26 mouse cellular contexts compared by ENCODE assay signal in the genomic region with DNA sequence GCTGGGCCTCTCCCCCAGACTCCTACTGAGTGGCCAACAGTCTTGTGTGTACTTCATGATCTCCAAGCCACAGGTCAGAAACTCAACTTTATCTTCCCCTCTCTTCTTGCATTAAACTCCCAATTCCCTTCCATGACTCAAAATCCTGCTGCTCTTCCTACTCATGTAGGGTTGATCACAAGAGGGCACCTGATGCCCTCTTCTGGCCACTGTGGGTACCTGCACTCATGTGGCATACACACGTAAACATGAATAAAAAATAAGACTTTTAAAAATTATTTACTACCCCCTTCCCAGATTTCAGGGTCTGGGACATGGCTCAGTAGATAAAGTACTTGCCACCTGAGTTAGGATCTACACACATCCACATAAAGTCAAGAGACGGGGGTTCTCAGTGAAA.
DNase-seq lines count a peak whose midpoint lies in the region; ATAC-seq and TF ChIP-seq lines count a peak whose summit lies in the region.
"Had no signal": no experiment of that assay in that cellular context is flagged by ENCODE, and none has a peak within 500 bp of the region (broad histone marks: within the 10 kb centered on the region; RNA-seq: fewer than 3 reads in every experiment).

No protein-coding gene starts in this region.

- WGBS in heart, adult 2 months: 97% methylated on average over 2 of the region's 2 CpGs
- WGBS in liver, embryonic 14.5 days (ENCODE audit: insufficient replicate concordance): 82% methylated on average over 2 of the region's 2 CpGs

- DNase-seq in heart, adult 2 months: no peak
- DNase-seq in heart, postnatal 14 days: no peak
- DNase-seq in liver, embryonic 14.5 days (ENCODE audit: low read depth in 3 of 3, low spot score in 3 of 3): no peak
- DNase-seq in liver: no peak
- no peak for DNase-seq in testis, postnatal 14 days (ENCODE audit: low spot score)
- DNase-seq in ZHBTc4 (ENCODE audit: low read depth, low spot score): peak; percentile 30
- DNase-seq in kidney, adult 11 months: no peak
- DNase-seq: adrenal gland, postnatal 14 days; cerebellum, adult 9-11 months; gastrocnemius, postnatal 14 days; kidney, adult 18-20 months; kidney, postnatal 10 days; layer of hippocampus, postnatal 36 days; liver, embryonic 13.5 days; lung, postnatal 10 days; right cerebral cortex, postnatal 14 days had no signal

- no peak overlapping the region for H3K4me2 ChIP-seq in liver, embryonic 14.5 days (ENCODE audit: low read depth)
- H3K4me2 ChIP-seq: embryonic facial prominence, embryonic 15.5 days; heart, embryonic 15.5 days; limb, embryonic 12.5 days; liver, embryonic 13.5 days; midbrain, embryonic 13.5 days; neural tube, embryonic 12.5 days had no signal

- H3K36me3 ChIP-seq in heart, adult 2 months (ENCODE audit: control insufficient read depth, insufficient read depth, low read length): no peaks in the 10 kb centered on the region
- H3K36me3 ChIP-seq in liver, embryonic 14.5 days (replicated peaks; ENCODE audit: control insufficient read depth, insufficient read depth, low read depth): no peaks in the 10 kb centered on the region
- no peaks in the 10 kb centered on the region for H3K36me3 ChIP-seq in testis, adult 2 months (ENCODE audit: control insufficient read depth, insufficient read depth, low read length)
- H3K36me3 ChIP-seq: neural tube, embryonic 12.5 days had no signal

- no peak for ATAC-seq in liver, embryonic 14.5 days (ENCODE audit: insufficient read depth)
- ATAC-seq: CD4-positive, CD25-positive, alpha-beta regulatory T cell, adult 4 months; forebrain, embryonic 14.5 days; hindbrain, postnatal 0 days; midbrain, embryonic 13.5 days had no signal

- TF ChIP-seq EP300 in heart, adult 2 months (IDR thresholded peaks at IDR 0.05; ENCODE audit: insufficient read depth, low read depth, low read length): no peak
- TF ChIP-seq EP300 in liver, embryonic 14.5 days (IDR thresholded peaks at IDR 0.05; ENCODE audit: low read depth): no peak

- TF ChIP-seq POLR2A in heart, adult 2 months (IDR thresholded peaks at IDR 0.05; ENCODE audit: insufficient read depth, low read depth, low read length): no peak
- no peak for TF ChIP-seq POLR2A in testis, adult 2 months (IDR thresholded peaks at IDR 0.05; ENCODE audit: control insufficient read depth, low read depth, low read length)

- peak; percentile 32 for TF ChIP-seq CTCF in heart, adult 2 months (IDR thresholded peaks at IDR 0.05)
- TF ChIP-seq CTCF in liver, embryonic 14.5 days (IDR thresholded peaks at IDR 0.05; ENCODE audit: low read depth): peak; percentile 61
- peak; percentile 17; the same call in 1 of the 2 replicates for TF ChIP-seq CTCF in testis, adult 2 months (IDR thresholded peaks at IDR 0.05; ENCODE audit: control insufficient read depth, insufficient read depth, insufficient replicate concordance, low read depth, low read length)

- H3K4me3 ChIP-seq in heart, adult 2 months: no peak overlapping the region
- no peak overlapping the region for H3K4me3 ChIP-seq in liver, embryonic 14.5 days (ENCODE audit: insufficient read depth in 1 of 2, low read depth in 2 of 2, low read length in 2 of 2)
- no peak overlapping the region for H3K4me3 ChIP-seq in testis, adult 2 months (ENCODE audit: control insufficient read depth, low read depth, low read length)
- H3K4me3 ChIP-seq: embryonic facial prominence, embryonic 15.5 days; heart, embryonic 15.5 days; limb, embryonic 12.5 days; liver, embryonic 13.5 days; megakaryocyte, embryonic 14.5 days; midbrain, embryonic 13.5 days; neural tube, embryonic 12.5 days had no signal

- no peaks in the 10 kb centered on the region for H3K27me3 ChIP-seq in heart, adult 2 months (ENCODE audit: control insufficient read depth, insufficient read depth, low read length)
- H3K27me3 ChIP-seq in liver, embryonic 14.5 days (ENCODE audit: control insufficient read depth, insufficient read depth, low read length): no peaks in the 10 kb centered on the region
- H3K27me3 ChIP-seq in testis, adult 2 months (ENCODE audit: control insufficient read depth, insufficient read depth, low read length): no peaks in the 10 kb centered on the region
- H3K27me3 ChIP-seq: embryonic facial prominence, embryonic 15.5 days; heart, embryonic 15.5 days; liver, embryonic 13.5 days; megakaryocyte, embryonic 14.5 days; midbrain, embryonic 13.5 days; neural tube, embryonic 12.5 days had no signal

- intact Hi-C loops in heart, adult 2 months (cut with DNase I): loop anchor here (2.0 kb wide), 1 partner anchor 14 kb away; no protein-coding TSS in a partner anchor
- intact Hi-C loops in heart, postnatal 14 days (cut with DNase I): no loop called here

- no peak overlapping the region for H3K9ac ChIP-seq in heart, adult 2 months (ENCODE audit: low read depth, low read length)
- H3K9ac ChIP-seq in liver, embryonic 14.5 days (replicated peaks): no peak overlapping the region
- H3K9ac ChIP-seq: embryonic facial prominence, embryonic 15.5 days; heart, embryonic 15.5 days; limb, embryonic 12.5 days; liver, embryonic 13.5 days; midbrain, embryonic 13.5 days; neural tube, embryonic 12.5 days had no signal

- H3K9me3 ChIP-seq in liver, embryonic 14.5 days (ENCODE audit: control insufficient read depth, low read length): no peaks in the 10 kb centered on the region
- H3K9me3 ChIP-seq: embryonic facial prominence, embryonic 15.5 days; heart, embryonic 15.5 days; limb, embryonic 12.5 days; liver, embryonic 13.5 days; megakaryocyte, embryonic 14.5 days; midbrain, embryonic 13.5 days; neural tube, embryonic 12.5 days had no signal

- H3K4me1 ChIP-seq in heart, adult 2 months (ENCODE audit: control insufficient read depth, insufficient read depth, low read length): peaks cover 3% of the 10 kb centered on the region
- H3K4me1 ChIP-seq in liver, embryonic 14.5 days (replicated peaks; ENCODE audit: control insufficient read depth in 2 of 2, insufficient read depth in 2 of 2, low read length in 1 of 2): peaks cover 9 to 12% of the 10 kb centered on the region in 2 experiments; a peak in 3 of 4 replicates
- H3K4me1 ChIP-seq in testis, adult 2 months (ENCODE audit: control insufficient read depth, insufficient read depth, low read length): no peaks in the 10 kb centered on the region

- no peaks in the 10 kb centered on the region for H3K79me2 ChIP-seq in heart, adult 2 months (replicated peaks; ENCODE audit: control insufficient read depth, insufficient read depth, low read length)

- no peak overlapping the region for H3K27ac ChIP-seq in heart, adult 2 months
- no peak overlapping the region for H3K27ac ChIP-seq in liver, embryonic 14.5 days
- H3K27ac ChIP-seq in testis, adult 2 months (ENCODE audit: control insufficient read depth, insufficient read depth, low read depth, low read length): no peak overlapping the region
- H3K27ac ChIP-seq: embryonic facial prominence, embryonic 15.5 days; heart, embryonic 15.5 days; hindbrain, postnatal 0 days; limb, embryonic 12.5 days; liver, embryonic 13.5 days; midbrain, embryonic 13.5 days; neural tube, embryonic 12.5 days had no signal
